Mouse (Mus musculus): Measurements from ENCODE around the gene Gm16253.
A peak's percentile ranks its signal among the peaks of the same experiment; 100 is the strongest.

Gm16253 gene

DNA sequence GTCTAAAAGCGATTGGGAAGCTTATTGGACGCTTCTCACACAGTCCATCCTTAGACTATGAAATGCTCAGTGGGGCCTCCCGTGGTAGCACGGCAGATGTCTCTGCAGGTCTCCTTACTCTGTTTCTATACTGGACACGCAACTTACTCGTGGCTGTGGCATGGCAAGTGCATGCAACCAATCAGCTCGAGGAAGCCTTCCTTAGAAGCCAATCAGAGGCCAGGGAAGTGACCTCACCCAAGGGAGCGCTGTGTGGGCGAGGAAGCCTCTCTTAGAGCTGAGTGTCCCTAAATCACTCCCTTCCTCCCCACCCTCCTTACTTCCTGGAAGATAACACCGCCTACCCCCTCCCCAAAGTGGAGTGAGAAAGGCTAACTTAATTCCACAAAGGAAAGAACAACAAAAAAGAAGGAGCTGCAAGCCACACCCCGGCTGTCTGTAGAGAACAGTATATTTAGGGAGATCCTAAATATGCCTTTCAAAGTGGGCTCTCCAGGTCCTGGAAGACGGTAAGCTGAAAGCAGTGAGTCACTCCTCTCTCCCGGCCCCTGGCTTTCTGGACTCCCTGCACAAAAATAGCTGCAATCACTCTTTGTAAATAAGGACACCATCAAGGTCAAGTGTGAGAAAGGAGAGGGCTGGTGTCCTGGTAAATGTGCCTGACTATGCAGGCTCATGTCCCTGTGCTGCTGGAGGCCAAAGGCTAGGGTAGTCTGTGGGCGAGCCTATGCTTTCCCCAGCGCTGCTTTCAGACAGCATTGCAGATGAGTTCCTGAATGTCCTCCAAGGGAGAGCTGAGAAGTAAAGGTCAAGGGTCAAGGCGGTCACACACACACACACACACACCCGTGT is at the start of gene Gm16253:
Gm16253 (plus strand) TSS at position 295 of the 852 bp plus-strand sequence.
- peak; percentile 79 for DNase-seq (ENCODE audit: extremely low spot score)

DNA sequence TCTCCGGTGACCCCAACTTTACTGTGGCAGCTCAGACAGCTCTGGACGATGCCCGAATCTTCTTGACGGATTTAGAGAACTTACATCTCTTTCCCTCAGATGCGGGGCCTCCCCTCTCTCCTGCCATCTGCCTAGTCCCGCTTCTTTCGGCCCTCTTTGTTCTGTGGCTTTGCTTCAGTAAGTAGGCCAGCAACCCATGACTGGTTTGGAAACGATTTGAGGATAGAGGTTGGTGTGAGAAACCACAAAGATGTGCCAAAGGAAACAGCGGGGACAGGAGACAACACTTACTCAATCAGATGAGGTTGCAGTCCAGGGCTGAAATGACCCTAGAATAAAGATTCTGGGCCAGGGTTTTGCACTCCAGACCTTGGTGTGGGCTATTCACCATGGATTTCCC is 48.3 kb upstream of the Gm16253 start:
- DNase-seq (ENCODE audit: extremely low spot score) = no peak

DNA sequence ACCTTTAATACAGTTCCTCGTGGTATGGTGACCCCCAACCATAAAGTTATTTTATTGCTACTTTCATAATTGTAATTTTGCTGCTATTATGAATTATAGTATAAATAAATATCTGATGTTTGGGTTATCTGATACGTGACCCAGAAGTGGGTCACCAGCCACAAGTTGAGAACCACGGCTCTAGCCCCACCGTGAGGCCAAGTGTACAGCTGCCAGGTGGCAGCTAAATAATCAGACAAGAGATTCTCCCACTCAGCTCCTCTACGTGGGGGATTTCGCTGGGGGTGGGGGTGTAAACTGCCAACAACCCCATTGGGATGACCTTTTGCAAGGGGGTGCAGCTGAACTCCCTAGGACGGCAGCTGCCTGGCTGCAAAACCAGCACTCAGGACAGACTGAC is 44.7 kb upstream of the Gm16253 start:
- no peak for DNase-seq (ENCODE audit: extremely low spot score)

DNA sequence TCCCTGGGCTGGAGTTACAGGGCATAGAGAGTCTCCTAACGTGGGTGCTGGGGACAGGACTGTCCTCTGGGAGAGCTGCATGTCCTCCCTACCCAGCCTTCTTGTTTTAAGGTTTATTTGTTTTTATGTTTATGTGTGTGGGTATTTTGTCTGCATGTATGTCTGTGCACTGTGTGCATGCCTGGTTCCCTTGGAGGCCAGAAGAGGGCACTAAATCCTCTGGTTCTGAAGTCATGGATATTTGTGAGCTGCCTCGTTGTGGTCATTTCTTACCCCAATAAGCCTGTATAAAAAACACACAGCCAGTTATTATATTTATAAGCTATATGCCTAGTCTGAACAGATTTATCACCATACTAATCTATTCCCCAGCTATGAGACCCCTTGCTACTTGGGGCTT is 42.5 kb upstream of the Gm16253 start:
- no peak for DNase-seq (ENCODE audit: extremely low spot score)

DNA sequence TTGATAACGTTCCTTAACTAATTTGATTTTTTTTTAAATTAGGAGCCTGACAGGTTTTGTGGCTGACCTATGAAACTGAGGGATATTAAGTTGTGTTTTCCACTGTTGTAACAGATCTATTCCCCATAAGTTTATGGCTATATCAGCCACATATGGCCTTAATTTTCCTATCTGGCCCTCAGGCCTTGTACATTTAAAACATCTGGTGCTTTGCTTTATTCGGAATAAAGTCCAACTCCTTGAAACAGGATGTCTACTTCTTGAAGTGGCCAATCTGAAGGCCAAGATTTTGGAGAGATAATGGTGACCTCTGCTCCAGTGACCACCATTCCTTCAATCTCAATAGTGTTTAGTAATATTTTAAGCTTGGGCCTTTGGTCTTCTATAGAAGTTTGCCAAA is 37.5 kb upstream of the Gm16253 start:
- no peak for DNase-seq (ENCODE audit: extremely low spot score)

DNA sequence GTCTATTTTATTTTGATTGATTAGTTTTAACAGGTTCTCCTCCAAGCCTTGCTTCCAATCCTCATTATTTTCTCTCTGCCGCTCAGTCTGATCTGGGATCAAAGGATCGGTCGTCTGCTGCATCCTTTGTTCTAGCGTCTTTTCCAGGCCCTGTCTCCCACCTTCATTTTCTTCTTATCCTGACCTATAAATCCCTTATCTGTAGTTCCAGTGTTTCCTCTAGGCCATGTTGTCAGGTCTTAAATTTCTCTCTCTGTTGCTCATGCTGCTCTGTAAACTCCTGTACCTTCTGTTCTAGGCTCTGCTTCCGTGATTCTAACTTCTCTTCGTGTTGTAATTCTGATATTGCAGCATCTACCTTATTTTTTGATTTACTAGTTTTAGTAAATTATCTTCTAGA is 36.0 kb upstream of the Gm16253 start:
- DNase-seq (ENCODE audit: extremely low spot score) = no peak

DNA sequence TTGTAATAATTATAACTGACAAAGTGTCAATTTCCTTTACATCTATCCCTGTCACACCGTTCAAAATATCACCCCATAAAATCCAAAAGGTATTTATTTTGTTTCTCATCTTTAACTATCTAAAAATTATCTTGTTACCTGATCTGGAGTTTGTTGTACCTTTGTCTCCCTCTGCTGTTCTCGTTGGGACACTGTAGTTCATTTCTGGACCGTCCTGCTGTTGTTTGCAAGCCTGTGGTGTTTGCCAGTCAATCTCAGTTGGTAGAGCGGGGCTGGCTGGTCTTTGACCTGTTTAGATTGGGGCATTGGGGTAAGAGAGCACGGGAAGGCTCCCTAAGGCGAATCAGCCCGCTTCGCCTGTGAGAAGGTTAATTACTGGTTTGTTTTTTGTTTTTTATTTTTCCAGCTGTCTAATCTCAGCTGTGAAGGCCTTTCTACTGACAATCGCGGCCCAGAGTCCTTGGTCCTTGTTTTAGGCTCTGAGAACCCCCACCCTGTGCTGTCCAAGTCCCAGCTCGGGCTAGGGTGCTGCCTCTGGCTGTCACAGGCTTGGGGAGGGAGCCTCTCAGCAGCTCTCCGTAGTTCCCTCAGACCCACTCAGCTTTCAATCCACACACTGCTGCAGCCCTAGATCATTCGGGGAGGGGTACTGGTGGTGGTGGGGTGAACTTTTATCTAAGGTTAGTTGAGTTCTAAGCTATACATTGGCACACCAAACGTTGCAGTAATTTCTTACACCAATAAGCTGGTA is 35.3 kb upstream of the Gm16253 start:
- DNase-seq (ENCODE audit: extremely low spot score) = peak; percentile 55

DNA sequence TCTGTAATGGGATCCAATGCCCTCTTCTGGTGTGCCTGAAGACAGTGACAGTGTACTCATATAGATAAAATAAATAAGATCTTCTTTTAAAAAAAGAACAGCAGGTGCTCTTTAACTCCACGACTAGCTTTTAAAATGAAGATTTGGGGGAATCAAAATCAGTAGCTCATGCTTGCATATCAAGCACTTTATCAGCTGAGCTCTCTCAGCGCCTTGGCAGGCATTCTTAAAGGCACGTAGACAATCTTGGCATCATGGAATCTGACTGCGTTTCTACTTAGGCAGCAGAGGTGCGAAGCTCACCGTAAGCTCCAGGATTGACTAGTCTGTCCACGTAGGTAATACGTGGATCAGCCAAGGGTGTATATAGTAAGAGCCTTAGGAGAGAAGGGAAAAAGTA is 34.2 kb upstream of the Gm16253 start:
- no peak for DNase-seq (ENCODE audit: extremely low spot score)

DNA sequence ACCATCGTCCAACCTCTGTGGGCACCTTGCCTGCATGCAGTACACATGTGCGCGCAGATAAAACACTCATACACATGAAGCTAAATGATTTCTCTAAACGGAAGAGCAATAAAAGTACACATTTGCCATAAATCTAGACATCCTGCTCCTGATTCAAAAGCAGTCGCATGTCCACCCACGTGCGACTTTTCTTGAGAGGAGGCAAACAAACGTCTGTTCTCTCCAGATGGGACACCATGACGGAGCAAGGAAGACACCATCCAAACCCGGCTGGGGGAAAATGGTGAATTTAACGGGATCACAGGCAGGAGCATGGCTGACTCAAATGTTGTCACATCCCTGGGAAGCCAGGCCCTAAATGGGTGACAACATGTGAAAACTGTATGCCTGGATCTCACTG is 33.4 kb upstream of the Gm16253 start:
- DNase-seq (ENCODE audit: extremely low spot score) = no peak

DNA sequence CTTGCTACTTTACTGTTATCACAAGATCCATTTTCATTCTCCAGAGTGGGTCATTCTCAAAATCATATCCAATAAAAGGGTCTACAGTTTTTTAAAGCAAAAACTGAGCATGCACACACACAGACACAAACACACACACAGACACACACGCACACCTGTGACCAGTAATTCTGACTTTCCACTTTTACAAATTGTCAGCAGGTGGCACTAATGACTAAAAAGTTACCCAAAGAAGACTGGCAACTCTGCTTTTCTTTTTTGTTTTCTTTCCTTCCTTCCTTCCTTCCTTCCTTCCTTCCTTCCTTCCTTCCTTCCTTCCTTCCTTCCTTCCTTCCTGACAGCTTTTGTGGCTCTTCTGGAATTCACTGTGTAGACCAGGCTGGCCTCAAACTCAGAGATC is 31.2 kb upstream of the Gm16253 start:
- DNase-seq (ENCODE audit: extremely low spot score) = no peak

DNA sequence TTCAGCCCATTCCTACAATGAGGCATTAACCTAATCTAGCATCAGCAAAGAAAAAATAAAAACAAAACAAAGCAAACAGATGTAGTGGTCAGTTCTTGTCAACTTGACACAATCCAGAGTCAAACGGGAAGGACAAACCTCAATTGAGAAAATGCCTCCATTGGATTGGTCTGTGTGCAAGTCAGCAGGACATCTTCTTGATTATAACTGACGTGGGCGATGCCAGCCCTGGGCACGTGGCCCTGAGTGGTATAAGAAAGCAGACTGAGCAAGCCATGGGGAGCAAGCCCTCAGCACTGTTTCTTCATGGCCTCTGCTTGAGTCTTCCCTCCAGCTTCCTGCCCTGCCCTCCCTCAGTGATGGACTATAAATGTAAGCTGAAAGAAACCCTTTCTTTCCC is 29.9 kb upstream of the Gm16253 start:
- no peak for DNase-seq (ENCODE audit: extremely low spot score)

DNA sequence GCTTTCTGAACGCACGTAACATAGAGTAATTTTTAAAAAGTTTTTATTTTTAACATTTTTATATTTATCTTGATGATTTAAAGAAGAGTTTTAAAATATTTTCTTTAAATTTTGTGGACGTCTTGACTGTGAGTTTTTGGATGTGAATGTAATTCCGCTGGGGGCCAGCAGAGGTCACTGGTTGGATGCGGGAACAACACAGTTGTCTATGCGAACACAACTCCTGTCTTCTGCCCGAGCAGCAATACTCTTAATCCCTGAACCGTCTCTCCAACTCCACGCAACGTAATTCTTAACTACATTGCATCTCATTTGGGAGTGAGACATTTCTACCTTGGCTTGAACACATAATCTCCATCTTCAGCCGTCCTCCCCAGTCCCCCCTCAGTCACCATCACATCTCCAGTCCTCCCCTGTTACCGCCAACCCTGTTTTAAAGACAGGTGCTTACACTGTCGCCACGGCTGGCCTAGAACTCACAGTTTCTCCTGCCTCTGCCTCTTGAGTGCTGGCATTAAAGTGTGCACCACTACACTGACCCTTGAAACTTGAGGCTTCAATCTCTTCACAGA is 29.3 kb upstream of the Gm16253 start:
- DNase-seq (ENCODE audit: extremely low spot score) = peak; percentile 72

DNA sequence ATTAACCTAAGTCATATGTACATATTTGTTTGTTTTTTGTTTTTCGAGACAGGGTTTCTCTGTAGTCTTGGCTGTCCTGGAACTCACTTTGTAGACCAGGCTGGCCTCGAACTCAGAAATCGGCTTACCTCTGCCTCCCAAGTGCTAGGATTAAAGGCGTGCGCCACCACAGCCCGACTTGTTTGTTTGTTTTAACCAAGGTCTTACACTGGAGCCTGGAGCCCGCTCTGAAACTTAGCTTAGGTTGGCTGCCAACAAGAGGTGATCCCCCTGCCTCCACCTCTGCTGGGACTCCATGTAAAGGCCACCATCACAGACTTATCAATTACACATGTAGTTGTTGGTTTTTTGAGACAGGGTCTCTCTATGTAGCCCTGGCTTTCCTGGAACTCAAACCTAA is 28.0 kb upstream of the Gm16253 start:
- DNase-seq (ENCODE audit: extremely low spot score) = no peak

DNA sequence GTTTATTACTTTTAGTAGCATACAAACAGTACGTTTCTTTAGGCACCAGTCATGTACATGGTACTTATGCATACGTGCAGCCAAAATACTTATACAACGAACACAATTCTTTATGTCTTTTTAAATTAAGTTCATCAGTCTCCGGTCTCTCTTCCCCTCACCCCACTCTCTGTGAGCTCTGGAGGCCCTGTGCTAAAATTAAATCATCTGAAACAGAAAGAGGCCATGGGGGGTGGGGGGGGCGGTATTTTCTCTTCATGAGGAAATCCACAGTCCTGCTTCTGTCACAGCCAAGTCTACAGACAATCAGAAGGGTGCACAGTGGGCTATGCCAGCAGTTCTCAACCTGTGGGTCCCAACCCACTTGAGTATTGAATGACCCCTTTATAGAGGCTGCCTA is 27.4 kb upstream of the Gm16253 start:
- DNase-seq (ENCODE audit: extremely low spot score) = no peak

DNA sequence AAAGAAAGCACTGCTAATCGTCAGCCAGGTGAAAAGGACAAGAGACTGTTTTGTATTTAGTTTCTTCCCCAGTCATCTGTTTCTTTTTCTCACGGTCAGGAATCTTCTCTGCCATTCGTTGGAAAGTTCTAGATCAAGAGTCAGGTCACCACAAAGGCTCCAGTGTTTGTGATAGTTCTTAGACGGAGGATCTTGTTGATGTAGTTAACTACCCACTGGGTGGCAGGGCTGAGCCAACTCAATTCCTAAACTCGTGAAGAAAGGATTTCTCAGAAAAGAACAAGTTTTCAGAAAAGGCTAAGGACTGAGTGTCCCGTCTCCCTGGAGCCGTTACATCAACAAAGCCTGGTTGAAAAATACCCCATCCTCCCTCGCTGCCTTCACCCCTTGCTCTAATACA is 25.6 kb upstream of the Gm16253 start:
- no peak for DNase-seq (ENCODE audit: extremely low spot score)

DNA sequence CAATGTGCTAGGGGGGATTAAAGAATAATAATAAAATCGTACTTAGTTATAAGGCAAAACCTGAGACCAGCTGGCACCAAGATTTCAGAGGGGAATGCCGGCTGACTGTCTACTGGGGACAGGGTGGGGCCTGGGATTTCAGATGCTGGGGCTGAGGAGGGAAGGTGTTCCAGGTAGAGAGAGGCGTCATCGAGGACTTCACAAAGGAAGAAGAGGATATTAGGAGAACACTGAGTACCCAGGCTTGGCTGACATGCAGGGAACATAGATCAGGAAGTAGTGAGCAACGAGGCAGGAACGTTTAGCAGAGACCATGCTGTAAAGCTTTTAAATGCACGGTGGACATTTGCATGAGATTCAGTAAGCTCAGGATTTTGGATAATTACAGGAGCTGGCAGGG is 24.9 kb upstream of the Gm16253 start:
- DNase-seq (ENCODE audit: extremely low spot score) = no peak

DNA sequence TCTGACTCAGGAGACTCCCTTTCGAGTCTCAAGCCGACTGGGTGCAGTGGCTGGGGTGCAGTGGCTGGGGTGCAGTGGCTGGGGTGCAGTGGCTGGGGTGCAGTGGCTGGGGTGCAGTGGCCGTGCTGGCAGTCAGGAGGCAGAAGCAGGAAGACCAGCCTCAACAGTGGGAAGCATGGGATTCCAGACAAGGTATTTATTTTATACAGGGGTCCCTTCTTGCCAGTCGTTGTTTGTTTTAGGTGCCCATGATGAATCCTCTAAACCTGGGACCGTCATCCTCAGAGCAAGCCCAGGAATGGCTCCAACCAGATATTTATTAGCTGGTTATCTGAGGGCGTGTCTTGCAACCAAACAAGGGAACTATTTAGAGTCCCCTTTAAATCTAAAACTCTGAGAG is 23.2 kb upstream of the Gm16253 start:
- no peak for DNase-seq (ENCODE audit: extremely low spot score)

DNA sequence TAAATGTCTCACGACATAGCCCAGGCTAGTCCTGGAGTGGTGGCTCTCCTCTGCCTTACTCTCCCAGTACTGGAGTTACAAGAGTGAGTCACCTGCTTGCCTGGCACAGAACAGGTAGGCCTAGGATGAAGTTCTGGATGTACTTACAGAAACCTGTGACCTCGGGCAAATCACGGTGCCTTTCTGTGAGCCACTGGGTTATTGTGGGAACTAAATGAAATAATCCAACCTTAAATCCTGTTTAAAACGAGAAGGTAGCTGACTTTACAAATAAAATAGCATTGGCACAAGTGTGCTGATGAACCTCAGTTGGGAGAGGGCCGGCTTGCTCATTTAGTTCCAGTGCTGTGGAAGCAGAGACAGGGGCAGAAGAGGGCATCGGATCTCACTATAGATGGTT is 22.5 kb upstream of the Gm16253 start:
- no peak for DNase-seq (ENCODE audit: extremely low spot score)

DNA sequence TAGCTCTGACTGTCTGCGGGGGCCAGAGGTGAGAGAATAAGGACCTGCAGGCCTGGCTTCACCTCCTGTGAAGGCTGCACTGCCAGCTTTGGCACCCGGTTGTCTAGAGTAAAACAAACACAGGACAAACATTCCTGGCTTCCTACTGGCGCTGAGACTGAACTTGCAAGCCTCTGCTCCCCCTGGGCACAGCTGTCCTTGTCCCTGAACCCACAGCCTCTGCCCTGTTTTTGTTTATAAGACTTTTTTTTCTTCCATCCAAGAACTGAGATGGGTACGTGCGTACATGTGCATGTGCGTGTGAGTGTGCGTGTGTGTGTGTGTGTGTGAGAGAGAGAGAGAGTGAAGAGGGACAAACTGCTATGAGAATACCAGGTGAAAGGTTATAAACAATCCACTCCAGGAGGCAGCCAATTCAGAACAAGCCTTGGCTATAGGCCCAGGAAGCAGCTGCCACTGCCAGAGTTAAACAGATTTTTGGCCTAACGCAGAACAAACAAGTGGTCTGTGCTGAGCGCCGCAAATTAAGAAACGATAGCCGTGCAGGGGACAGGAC is 21.7 kb upstream of the Gm16253 start:
- no peak for DNase-seq (ENCODE audit: extremely low spot score)

DNA sequence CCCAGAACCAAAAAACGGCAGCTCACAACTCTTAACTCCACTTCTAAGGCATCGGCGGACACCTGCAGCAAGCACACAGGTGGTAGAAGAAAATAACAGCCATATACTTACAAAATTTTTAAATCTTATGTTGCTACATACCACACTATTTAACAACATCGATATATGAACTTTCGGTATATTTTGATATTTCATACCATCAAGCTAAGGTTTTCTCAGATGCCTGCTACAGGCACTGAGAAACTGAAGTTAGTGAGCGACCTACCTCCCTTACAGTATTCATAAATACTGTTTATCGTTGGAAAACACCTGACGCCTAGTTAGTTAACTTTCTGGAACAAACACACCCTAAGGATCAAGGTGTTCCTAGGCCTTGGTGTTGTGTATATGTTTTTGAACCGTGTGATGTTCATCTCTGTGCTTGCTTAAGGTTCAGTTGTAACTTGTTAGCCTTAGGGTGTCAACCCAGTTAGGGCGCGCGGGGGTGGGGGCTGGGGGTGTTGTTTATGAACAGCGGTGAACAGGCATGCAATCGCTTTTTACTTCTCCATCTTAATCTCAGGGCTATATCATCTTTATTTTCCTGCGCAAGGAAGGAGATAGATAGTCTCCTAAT is 20.7 kb upstream of the Gm16253 start:
- no peak for DNase-seq (ENCODE audit: extremely low spot score)

DNA sequence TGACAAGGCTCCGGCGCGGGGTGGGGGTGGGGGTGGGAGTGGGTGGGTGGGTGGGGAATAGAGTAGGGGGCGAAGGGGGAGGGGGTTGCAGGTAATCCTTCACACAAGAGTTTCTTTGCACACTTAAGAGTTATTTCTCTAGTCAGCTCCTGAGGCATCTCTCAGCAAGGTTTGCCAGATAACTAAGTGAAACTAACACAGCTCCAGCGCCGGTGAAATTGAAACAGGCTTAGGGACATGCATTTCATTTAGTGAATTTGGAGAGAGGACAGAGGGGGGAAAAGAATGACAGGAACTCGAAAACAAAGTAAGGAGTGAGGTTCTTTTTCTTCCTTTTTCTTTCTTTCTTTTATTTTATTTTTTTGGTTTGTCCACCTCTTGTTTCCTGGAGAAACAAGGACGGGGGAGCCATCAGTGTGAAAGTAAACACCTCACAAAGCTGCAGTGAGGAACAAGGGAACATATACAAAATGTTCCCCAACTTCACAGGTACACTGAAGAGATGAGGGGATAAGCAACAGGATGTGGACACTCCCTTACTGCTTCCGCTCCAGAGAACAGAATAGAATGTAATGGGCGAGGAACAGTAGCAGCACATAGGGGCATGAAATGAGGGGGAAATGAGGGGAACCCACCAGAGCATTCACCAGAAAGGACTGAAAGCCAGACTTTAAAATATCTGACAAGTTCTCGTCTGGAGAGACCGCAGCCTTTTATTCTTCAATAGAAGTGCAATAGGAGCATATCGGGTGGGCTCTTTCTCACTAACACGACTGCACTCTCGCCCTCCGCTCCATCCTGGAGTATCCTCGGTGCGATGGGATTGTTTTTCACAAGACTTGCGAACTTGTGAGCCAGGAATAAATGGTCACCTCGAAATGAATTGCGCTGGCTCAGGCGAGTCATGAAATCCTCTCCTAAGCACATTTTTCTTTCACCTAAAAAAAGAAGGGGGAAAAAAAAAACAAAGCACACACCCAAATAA is 19.8 kb upstream of the Gm16253 start:
- no peak for DNase-seq (ENCODE audit: extremely low spot score)
